Mouse (Mus musculus) hindbrain, embryonic 16.5 days (tissue): Measurements from ENCODE around the gene Cyp8b1. TPM values are rescaled to one million over a fixed set of nuclear protein-coding genes. Genes with fewer than 3 reads are reported as not detected.

Source experiments
- ATAC-seq: fragments of 200-750 bp; cut with Nextera tagmentation; 2 replicates; pipeline ENCODE4 v1.8.0; 2017; ENCODE audit warnings: moderate TSS enrichment, moderate library complexity
- H3K27ac ChIP-seq: fragments of 300-500 bp; sonication (generic); 2 replicates; pipeline ENCODE4 v1.5.1; 2014; ENCODE audit warnings: low read depth, mild to moderate bottlenecking, control low read depth, low read length, moderate library complexity
- H3K27me3 ChIP-seq: fragments of 300-500 bp; sonication (generic); replicated peaks from 2 replicates; pipeline ENCODE4 v1.6.1; 2014; ENCODE audit warnings: low read length; ENCODE audit not compliant: control insufficient read depth, insufficient read depth
- H3K36me3 ChIP-seq: fragments of 300-500 bp; sonication (generic); 2 replicates; pipeline ENCODE4 v1.6.1; 2014; ENCODE audit warnings: mild to moderate bottlenecking, low read length, moderate library complexity, mixed read lengths; ENCODE audit not compliant: control insufficient read depth, insufficient read depth
- H3K4me1 ChIP-seq: fragments of 300-500 bp; sonication (generic); 2 replicates; pipeline ENCODE4 v1.6.1; 2014; ENCODE audit warnings: low read depth, low read length; ENCODE audit not compliant: control insufficient read depth, insufficient read depth
- H3K4me2 ChIP-seq: fragments of 300-500 bp; sonication (generic); 2 replicates; pipeline ENCODE4 v1.6.1; 2014; ENCODE audit warnings: mild to moderate bottlenecking, low read length, control low read depth, moderate library complexity
- H3K4me3 ChIP-seq: fragments of 300-500 bp; sonication (generic); 2 replicates; pipeline ENCODE4 v1.5.1; 2014; ENCODE audit warnings: mild to moderate bottlenecking, low read length, control low read depth, moderate library complexity
- H3K9ac ChIP-seq: fragments of 300-500 bp; sonication (generic); 2 replicates; pipeline ENCODE4 v1.6.1; 2014; ENCODE audit warnings: low read depth, mild to moderate bottlenecking, control low read depth, low read length, moderate library complexity
- H3K9me3 ChIP-seq: fragments of 300-500 bp; sonication (generic); 2 replicates; pipeline ENCODE4 v1.6.1; 2014; ENCODE audit warnings: mild to moderate bottlenecking, low read length, moderate library complexity; ENCODE audit not compliant: control insufficient read depth
- WGBS: fragments of 180-500 bp; shearing (Covaris S2); extraction: QIAGEN DNeasy Blood & Tissue Kit; methylation state at CpG from one replicate; pipeline ENCODE4 v1.1.7; 2014; 5-methylcytosine and 5-hydroxymethylcytosine counted together
- polyA plus RNA-seq: library from polyadenylated mRNA; unstranded; fragments of >200 nt; fragmentation: Nextera tagmentation; extraction: Ambion mirVana; gene quantifications from 2 replicates; pipeline ENCODE4 v1.2.1, GENCODE M21; 2015

Gene Cyp8b1
- polyA plus RNA-seq, 1 experiment from 2014 or later: not detected

GRCm38 (mm10) chr9:121900282-121900855 is 15.7 kb downstream of the Cyp8b1 start:
- Histone ChIP-seq H3K36me3 (no peaks in the 10 kb centered on the region), H3K27me3 (no peaks in the 10 kb centered on the region), H3K9ac (no peak overlapping the region), H3K9me3 (no peaks in the 10 kb centered on the region), H3K4me2 (no peak overlapping the region), H3K4me1 (no peaks in the 10 kb centered on the region), H3K4me3 (no peak overlapping the region), H3K27ac (no peak overlapping the region)
- ATAC-seq: no peak
- WGBS: 68% methylated on average over 5 of the region's 5 CpGs

GRCm38 (mm10) chr9:121899306-121899705 is 16.8 kb downstream of the Cyp8b1 start:
- no peaks in the 10 kb centered on the region for H3K4me1 ChIP-seq
- H3K4me3 ChIP-seq: no peak overlapping the region
- no peaks in the 10 kb centered on the region for H3K36me3 ChIP-seq
- 74% methylated on average over 6 of the region's 6 CpGs for WGBS
- no peak overlapping the region for H3K4me2 ChIP-seq
- no peak overlapping the region for H3K27ac ChIP-seq
- no peaks in the 10 kb centered on the region for H3K27me3 ChIP-seq
- no peaks in the 10 kb centered on the region for H3K9me3 ChIP-seq
- ATAC-seq: no peak
- no peak overlapping the region for H3K9ac ChIP-seq

- H3K9ac ChIP-seq: no peak within 1 kb of the TSS
- no peak within 1 kb of the TSS for H3K27ac ChIP-seq
- no peaks in the 10 kb centered on the region for H3K9me3 ChIP-seq
- no peak within 1 kb of the TSS for H3K4me3 ChIP-seq
- no peaks in the 10 kb centered on the region for H3K4me1 ChIP-seq
- no peak for ATAC-seq
- 73% methylated on average over 9 of the region's 9 CpGs for WGBS
- no peaks in the 10 kb centered on the region for H3K27me3 ChIP-seq
- H3K4me2 ChIP-seq: no peak within 1 kb of the TSS
- H3K36me3 ChIP-seq: no peaks in the 10 kb centered on the region
Measured at GRCm38 (mm10) chr9:121898245-121898644, 17.9 kb downstream of the Cyp8b1 start, which contains the start of gene Ackr2. Gene Ackr2 (plus strand): TSS chr9:121898355.

- Histone ChIP-seq H3K4me1 (no peaks in the 10 kb centered on the region), H3K27me3 (no peaks in the 10 kb centered on the region), H3K4me2 (no peak overlapping the region), H3K9me3 (no peaks in the 10 kb centered on the region), H3K9ac (no peak overlapping the region), H3K4me3 (no peak overlapping the region), H3K27ac (no peak overlapping the region), H3K36me3 (no peaks in the 10 kb centered on the region)
- 87% methylated on average over 4 of the region's 4 CpGs for WGBS
- ATAC-seq: no peak
Measured at GRCm38 (mm10) chr9:121896820-121897219, 19.3 kb downstream of the Cyp8b1 start.

- no peaks in the 10 kb centered on the region for H3K36me3 ChIP-seq
- no peaks in the 10 kb centered on the region for H3K9me3 ChIP-seq
- no peak overlapping the region for H3K4me3 ChIP-seq
- no peak overlapping the region for H3K27ac ChIP-seq
- H3K27me3 ChIP-seq: no peaks in the 10 kb centered on the region
- WGBS: 79% methylated on average over 7 of the region's 7 CpGs
- no peak for ATAC-seq
- peaks cover 2% of the 10 kb centered on the region; the same call in 1 of the 2 replicates for H3K4me1 ChIP-seq
- no peak overlapping the region for H3K9ac ChIP-seq
- H3K4me2 ChIP-seq: no peak overlapping the region
Measured at GRCm38 (mm10) chr9:121895392-121895993, 20.6 kb downstream of the Cyp8b1 start.

GRCm38 (mm10) chr9:121894447-121894846 is 21.7 kb downstream of the Cyp8b1 start:
- Histone ChIP-seq H3K9me3 (no peaks in the 10 kb centered on the region), H3K27me3 (no peaks in the 10 kb centered on the region), H3K27ac (no peak overlapping the region), H3K9ac (no peak overlapping the region), H3K4me2 (no peak overlapping the region), H3K4me3 (no peak overlapping the region), H3K36me3 (no peaks in the 10 kb centered on the region), H3K4me1 (peaks cover 2% of the 10 kb centered on the region; the same call in 1 of the 2 replicates)
- 90% methylated on average over 7 of the region's 7 CpGs for WGBS
- ATAC-seq: no peak

GRCm38 (mm10) chr9:121892057-121892687 is 23.9 kb downstream of the Cyp8b1 start:
- Histone ChIP-seq H3K27me3 (no peaks in the 10 kb centered on the region), H3K4me1 (peaks cover 2% of the 10 kb centered on the region; the same call in 1 of the 2 replicates), H3K36me3 (no peaks in the 10 kb centered on the region), H3K9me3 (no peaks in the 10 kb centered on the region), H3K4me2 (no peak overlapping the region), H3K27ac (no peak overlapping the region), H3K9ac (no peak overlapping the region), H3K4me3 (no peak overlapping the region)
- WGBS: 90% methylated on average over 12 of the region's 12 CpGs
- no peak for ATAC-seq

- Histone ChIP-seq H3K4me2 (no peak overlapping the region), H3K9ac (no peak overlapping the region), H3K27ac (no peak overlapping the region), H3K36me3 (no peaks in the 10 kb centered on the region), H3K9me3 (no peaks in the 10 kb centered on the region), H3K27me3 (no peaks in the 10 kb centered on the region), H3K4me1 (peaks cover 2% of the 10 kb centered on the region; the same call in 1 of the 2 replicates), H3K4me3 (no peak overlapping the region)
- 86% methylated on average over 9 of the region's 9 CpGs for WGBS
- no peak for ATAC-seq
Measured at GRCm38 (mm10) chr9:121891301-121891700, 24.8 kb downstream of the Cyp8b1 start.

GRCm38 (mm10) chr9:121890441-121890941 is 25.6 kb downstream of the Cyp8b1 start:
- no peaks in the 10 kb centered on the region for H3K9me3 ChIP-seq
- no peaks in the 10 kb centered on the region for H3K36me3 ChIP-seq
- no peak overlapping the region for H3K9ac ChIP-seq
- 35% methylated on average over 18 of the region's 18 CpGs for WGBS
- H3K27me3 ChIP-seq: no peaks in the 10 kb centered on the region
- H3K27ac ChIP-seq: no peak overlapping the region
- no peak overlapping the region for H3K4me3 ChIP-seq
- H3K4me2 ChIP-seq: peak overlapping the region; percentile 32
- ATAC-seq: no peak
- peaks cover 2% of the 10 kb centered on the region; the same call in 1 of the 2 replicates for H3K4me1 ChIP-seq
